Mouse (Mus musculus) hindbrain, embryonic 14.5 days (tissue): ENCODE measurements at regions not wholly inside any gene's neighbourhood (a gene's known extent, or its start where the extent isn't known, plus 50 kb on each side); places are given as distances from the start of the nearest gene placed in this dataset.

Experiments used
- ATAC-seq: fragments of 200-750 bp; cut with Nextera tagmentation; 2 replicates; pipeline ENCODE4 v1.8.0; 2017; ENCODE audit warnings: moderate number of reproducible peaks, mild to moderate bottlenecking, moderate TSS enrichment, moderate library complexity; ENCODE audit not compliant: low FRiP score
- DNase-seq: peaks from one replicate; pipeline ENCODE4 v3.0.0-alpha.2; 2015; ENCODE audit warnings: low spot score
- H3K27ac ChIP-seq: fragments of 300-500 bp; sonication (generic); 2 replicates; pipeline ENCODE4 v1.5.1; 2014; ENCODE audit warnings: mild to moderate bottlenecking, moderate library complexity
- H3K27me3 ChIP-seq: fragments of 300-500 bp; sonication (generic); 2 replicates; pipeline ENCODE4 v1.6.1; 2014; ENCODE audit warnings: mild to moderate bottlenecking, low read length, mixed read lengths; ENCODE audit not compliant: control insufficient read depth, insufficient read depth
- H3K36me3 ChIP-seq: fragments of 300-500 bp; sonication (generic); replicated peaks from 2 replicates; pipeline ENCODE4 v1.6.1; 2014; ENCODE audit not compliant: control insufficient read depth, insufficient read depth
- H3K4me1 ChIP-seq: fragments of 300-500 bp; sonication (generic); replicated peaks from 2 replicates; pipeline ENCODE4 v1.6.1; 2014; ENCODE audit warnings: antibody characterized with exemption, low read length, mixed read lengths; ENCODE audit not compliant: control insufficient read depth, insufficient read depth
- H3K4me2 ChIP-seq: fragments of 300-500 bp; sonication (generic); replicated peaks from 2 replicates; pipeline ENCODE4 v1.6.1; 2014; ENCODE audit warnings: mild to moderate bottlenecking, moderate library complexity
- H3K4me3 ChIP-seq: fragments of 300-500 bp; sonication (generic); replicated peaks from 2 replicates; pipeline ENCODE4 v1.5.1; 2014; ENCODE audit warnings: mild to moderate bottlenecking, low read length
- H3K9ac ChIP-seq: fragments of 300-500 bp; sonication (generic); 2 replicates; pipeline ENCODE4 v1.6.1; 2014
- H3K9me3 ChIP-seq: fragments of 300-500 bp; sonication (generic); 2 replicates; pipeline ENCODE4 v1.6.1; 2016; ENCODE audit warnings: low read length; ENCODE audit not compliant: control insufficient read depth
- WGBS: fragments of 180-500 bp; shearing (Covaris S2); extraction: QIAGEN DNeasy Blood & Tissue Kit; methylation state at CpG from one replicate; pipeline ENCODE4 v1.1.7; 2014; 5-methylcytosine and 5-hydroxymethylcytosine counted together

DNA sequence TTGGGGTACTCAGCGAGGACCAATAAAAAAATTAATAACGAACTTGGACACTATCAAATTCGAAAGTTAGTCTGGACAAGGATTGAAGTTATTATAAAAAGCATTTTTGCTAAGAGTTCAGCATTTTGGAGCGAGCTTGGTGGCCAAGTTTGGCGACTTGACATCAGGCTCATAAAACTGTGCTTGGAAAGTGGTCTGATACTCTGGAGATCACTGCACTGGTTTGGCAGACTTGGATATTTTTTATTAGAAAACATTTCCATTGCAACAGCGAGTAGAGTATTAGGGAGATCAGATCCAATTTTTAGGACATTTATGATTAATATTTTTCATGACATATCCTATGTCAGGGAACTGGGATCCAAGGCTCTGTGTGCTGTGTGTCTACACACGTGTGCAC, 153.7 kb upstream of the Intu start:
- Histone ChIP-seq H3K9me3 (no peaks in the 10 kb centered on the region), H3K27me3 (no peaks in the 10 kb centered on the region), H3K36me3 (no peaks in the 10 kb centered on the region), H3K4me3 (no peak overlapping the region), H3K27ac (no peak overlapping the region), H3K4me1 (no peaks in the 10 kb centered on the region), H3K9ac (no peak overlapping the region), H3K4me2 (no peak overlapping the region)
- DNase-seq (no peak), ATAC-seq (no peak)
- WGBS: 85% methylated on average over 7 of the region's 7 CpGs

DNA sequence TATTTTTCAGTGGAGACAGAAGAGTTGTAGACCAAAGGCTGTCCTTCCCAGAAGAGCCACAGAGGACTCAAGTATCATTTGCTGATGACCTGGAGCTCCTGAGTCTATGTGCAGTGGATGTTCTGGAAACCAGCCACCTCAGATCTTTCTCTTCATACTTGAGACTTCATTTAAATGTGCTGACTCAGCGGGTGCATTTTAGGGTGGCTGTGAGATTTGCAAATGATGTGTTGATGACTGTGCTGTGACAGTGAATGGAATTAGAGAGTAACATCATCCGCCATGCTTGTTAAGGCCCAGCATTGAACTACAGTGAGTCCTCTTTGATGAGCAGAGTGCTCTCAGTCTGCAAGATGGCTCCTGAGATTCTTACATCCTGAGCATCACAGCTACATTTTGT, 152.0 kb upstream of the Intu start:
- DNase-seq (no peak), ATAC-seq (no peak)
- Histone ChIP-seq H3K4me1 (no peaks in the 10 kb centered on the region), H3K9ac (no peak overlapping the region), H3K4me3 (no peak overlapping the region), H3K36me3 (no peaks in the 10 kb centered on the region), H3K27me3 (no peaks in the 10 kb centered on the region), H3K4me2 (no peak overlapping the region), H3K9me3 (no peaks in the 10 kb centered on the region), H3K27ac (no peak overlapping the region)
- WGBS: 97% methylated on average over 2 of the region's 2 CpGs

DNA sequence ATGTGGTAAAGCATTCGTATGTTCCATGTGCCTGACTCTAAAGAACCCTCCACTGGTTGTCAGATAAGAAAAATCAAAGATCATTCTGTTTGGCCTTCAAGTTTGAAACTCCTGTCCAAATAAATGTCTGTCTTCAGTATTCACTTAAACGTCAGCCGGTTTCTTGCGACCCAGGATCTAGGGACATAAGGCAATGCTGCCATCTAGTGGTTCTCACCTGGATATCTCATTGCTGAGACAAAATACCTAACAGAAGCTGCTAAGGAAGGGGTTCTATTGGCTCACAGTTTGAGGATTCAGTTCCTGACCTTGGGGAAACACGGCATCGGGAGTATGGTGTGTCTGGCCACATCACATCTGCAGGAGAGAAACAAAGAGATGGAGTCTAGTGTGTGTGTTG, 139.5 kb upstream of the Intu start:
- no peak; the same call in 1 of the 2 replicates for ATAC-seq
- Histone ChIP-seq H3K27me3 (no peaks in the 10 kb centered on the region), H3K4me2 (no peak overlapping the region), H3K4me3 (no peak overlapping the region), H3K4me1 (no peaks in the 10 kb centered on the region), H3K27ac (no peak overlapping the region), H3K9me3 (no peaks in the 10 kb centered on the region), H3K36me3 (no peaks in the 10 kb centered on the region), H3K9ac (no peak overlapping the region)
- WGBS: 36% methylated on average over 6 of the region's 6 CpGs
- peak; percentile 85 for DNase-seq

GRCm38 (mm10) chr3:40398184-40398583, 132.9 kb upstream of the Intu start:
- no peak for DNase-seq
- no peak for ATAC-seq
- 77% methylated on average over 12 of the region's 12 CpGs for WGBS
- 0 out of 2 replicates have a peak, but pooled peaks cover 4% of the 10 kb centered on the region for H3K4me1 ChIP-seq
- no peaks in the 10 kb centered on the region for H3K27me3 ChIP-seq
- H3K27ac ChIP-seq: no peak overlapping the region
- H3K9ac ChIP-seq: no peak overlapping the region
- no peak overlapping the region for H3K4me3 ChIP-seq
- no peaks in the 10 kb centered on the region for H3K9me3 ChIP-seq
- H3K36me3 ChIP-seq: no peaks in the 10 kb centered on the region
- no peak overlapping the region for H3K4me2 ChIP-seq

GRCm38 (mm10) chr3:40403402-40403801, 127.7 kb upstream of the Intu start:
- Histone ChIP-seq H3K27ac (no peak overlapping the region), H3K4me2 (no peak overlapping the region), H3K4me1 (no peaks in the 10 kb centered on the region), H3K9ac (no peak overlapping the region), H3K36me3 (no peaks in the 10 kb centered on the region), H3K27me3 (no peaks in the 10 kb centered on the region), H3K9me3 (no peaks in the 10 kb centered on the region), H3K4me3 (no peak overlapping the region)
- ATAC-seq (no peak), DNase-seq (no peak)
- WGBS: 74% methylated on average over 4 of the region's 4 CpGs

GRCm38 (mm10) chr3:40405095-40405948, 125.8 kb upstream of the Intu start:
- H3K4me1 ChIP-seq: no peaks in the 10 kb centered on the region
- no peak overlapping the region for H3K4me3 ChIP-seq
- ATAC-seq: no peak
- H3K9me3 ChIP-seq: no peaks in the 10 kb centered on the region
- no peak overlapping the region for H3K27ac ChIP-seq
- no peak for DNase-seq
- no peaks in the 10 kb centered on the region for H3K36me3 ChIP-seq
- H3K4me2 ChIP-seq: no peak overlapping the region
- no peaks in the 10 kb centered on the region for H3K27me3 ChIP-seq
- 81% methylated on average over 18 of the region's 18 CpGs for WGBS
- H3K9ac ChIP-seq: no peak overlapping the region

DNA sequence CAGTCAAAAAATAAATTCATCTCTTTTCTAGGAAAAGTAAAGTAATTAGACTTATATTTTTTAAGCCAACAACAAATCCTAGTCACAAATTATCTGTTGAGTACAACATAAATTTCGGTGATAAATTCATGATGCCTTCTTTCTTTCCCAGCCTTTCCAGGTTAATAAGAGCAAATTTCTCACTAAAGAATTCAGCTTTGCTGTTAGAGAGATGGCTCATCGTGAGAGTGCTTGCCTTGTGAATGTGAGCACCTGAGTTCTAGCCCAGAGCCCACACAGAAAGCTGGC, 125.2 kb upstream of the Intu start:
- DNase-seq: no peak
- Histone ChIP-seq H3K27ac (no peak overlapping the region), H3K9me3 (no peaks in the 10 kb centered on the region), H3K4me2 (no peak overlapping the region), H3K9ac (no peak overlapping the region), H3K27me3 (no peaks in the 10 kb centered on the region), H3K4me3 (no peak overlapping the region), H3K4me1 (no peaks in the 10 kb centered on the region), H3K36me3 (no peaks in the 10 kb centered on the region)
- 95% methylated on average over 2 of the region's 2 CpGs for WGBS
- ATAC-seq: no peak

- Histone ChIP-seq H3K4me1 (no peaks in the 10 kb centered on the region), H3K4me2 (no peak overlapping the region), H3K27me3 (no peaks in the 10 kb centered on the region), H3K9ac (no peak overlapping the region), H3K27ac (no peak overlapping the region), H3K9me3 (no peaks in the 10 kb centered on the region), H3K36me3 (no peaks in the 10 kb centered on the region), H3K4me3 (no peak overlapping the region)
- ATAC-seq (no peak), DNase-seq (no peak)
- WGBS: 27% methylated on average over 5 of the region's 5 CpGs
Measured at GRCm38 (mm10) chr3:40408921-40409488, 122.1 kb upstream of the Intu start.

DNA sequence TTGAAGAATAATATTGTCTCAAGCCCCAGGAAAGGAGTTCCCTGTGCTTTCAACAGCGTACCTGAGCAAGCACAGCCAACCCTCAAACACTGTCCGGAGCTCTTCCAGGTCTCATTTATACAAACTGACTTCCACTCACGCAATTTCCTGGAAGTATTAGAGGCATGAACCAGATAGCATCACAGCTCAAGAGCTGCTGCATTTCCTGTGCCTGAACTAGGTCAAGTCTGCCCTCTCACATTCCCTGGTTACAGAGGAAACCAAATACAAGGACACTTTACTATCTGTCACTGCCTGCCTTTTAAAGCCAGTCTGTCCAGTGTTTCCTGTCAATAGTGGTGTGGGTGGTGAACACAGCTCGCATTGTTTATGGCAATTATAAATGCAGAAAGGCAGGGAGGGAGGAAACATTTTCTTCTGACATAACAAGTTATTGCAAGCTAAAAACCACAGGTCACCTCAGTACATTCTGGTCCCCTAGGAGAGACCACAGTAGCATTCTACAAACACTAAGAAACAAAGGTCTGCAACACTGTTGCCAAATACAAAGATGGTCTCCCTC, 120.3 kb upstream of the Intu start:
- Histone ChIP-seq H3K9me3 (no peaks in the 10 kb centered on the region), H3K27ac (no peak overlapping the region), H3K4me2 (no peak overlapping the region), H3K36me3 (no peaks in the 10 kb centered on the region), H3K9ac (no peak overlapping the region), H3K4me1 (no peaks in the 10 kb centered on the region), H3K4me3 (no peak overlapping the region), H3K27me3 (no peaks in the 10 kb centered on the region)
- WGBS: 77% methylated on average over 4 of the region's 4 CpGs
- no peak for DNase-seq
- no peak for ATAC-seq
